In the genomic region with DNA sequence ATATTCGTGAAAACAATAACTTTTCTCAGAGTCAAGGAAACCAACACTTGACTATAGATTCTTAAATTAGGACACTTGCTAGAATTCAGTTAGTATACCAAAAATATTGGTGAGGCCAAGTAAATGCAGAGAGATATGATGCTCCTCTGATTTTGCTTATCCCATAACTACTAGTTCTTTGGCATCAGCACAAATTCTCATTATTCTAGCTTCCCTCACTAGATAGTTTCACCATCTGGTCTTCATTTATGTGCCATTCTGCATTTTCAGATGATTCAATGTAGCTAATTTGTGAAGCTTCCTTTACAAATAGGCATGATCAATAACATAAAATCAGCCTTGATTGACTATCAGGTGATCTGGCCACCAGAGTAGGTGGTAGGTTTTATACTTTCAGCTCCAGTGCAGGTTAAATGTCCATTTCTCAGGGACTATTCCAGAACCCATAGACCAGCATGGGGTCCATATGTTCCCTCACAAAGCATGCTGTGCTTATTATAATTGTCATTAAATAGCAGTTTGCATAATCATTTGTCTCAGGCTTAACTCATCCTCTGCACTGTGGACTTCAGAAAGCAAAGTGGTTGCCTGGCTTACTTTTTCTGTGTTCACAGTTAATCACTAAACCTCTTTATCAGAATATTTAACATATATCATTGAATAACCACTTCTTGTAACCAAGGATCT, we compare ENCODE assay signal across 17 mouse cellular contexts.
DNase-seq lines count a peak whose midpoint lies in the region; ATAC-seq and TF ChIP-seq lines count a peak whose summit lies in the region.
"Had no signal": no experiment of that assay in that cellular context is flagged by ENCODE, and none has a peak within 500 bp of the region (broad histone marks: within the 10 kb centered on the region; RNA-seq: fewer than 3 reads in every experiment).

No protein-coding gene starts in this region.

- no peaks in the 10 kb centered on the region for H3K9me3 ChIP-seq in embryonic facial prominence, embryonic 14.5 days (ENCODE audit: control insufficient read depth, low read length)
- no peaks in the 10 kb centered on the region for H3K9me3 ChIP-seq in embryonic facial prominence, embryonic 10.5 days
- H3K9me3 ChIP-seq: embryonic facial prominence, embryonic 12.5 days; midbrain, embryonic 13.5 days had no signal

- ATAC-seq in embryonic facial prominence, embryonic 14.5 days (ENCODE audit: low read depth), result no peak
- ATAC-seq: midbrain, embryonic 13.5 days had no signal

- H3K27ac ChIP-seq in embryonic facial prominence, embryonic 14.5 days (replicated peaks; ENCODE audit: low read depth, low read length), result no peak overlapping the region
- no peak overlapping the region for H3K27ac ChIP-seq in embryonic facial prominence, embryonic 10.5 days (replicated peaks)
- peak overlapping the region; percentile 75 for H3K27ac ChIP-seq in layer of hippocampus, adult 2 months
- H3K27ac ChIP-seq: embryonic facial prominence, embryonic 12.5 days; midbrain, embryonic 13.5 days had no signal

- no peaks in the 10 kb centered on the region for H3K27me3 ChIP-seq in embryonic facial prominence, embryonic 14.5 days (replicated peaks; ENCODE audit: control insufficient read depth, insufficient read depth, low read length)
- H3K27me3 ChIP-seq in embryonic facial prominence, embryonic 10.5 days (replicated peaks; ENCODE audit: low read depth, poor library complexity, severe bottlenecking), result no peaks in the 10 kb centered on the region
- H3K27me3 ChIP-seq: CH12.LX; embryonic facial prominence, embryonic 12.5 days; midbrain, embryonic 13.5 days had no signal

- H3K4me1 ChIP-seq in embryonic facial prominence, embryonic 14.5 days (ENCODE audit: control insufficient read depth, insufficient read depth, low read length), result no peaks in the 10 kb centered on the region
- no peaks in the 10 kb centered on the region for H3K4me1 ChIP-seq in embryonic facial prominence, embryonic 10.5 days
- H3K4me1 ChIP-seq: embryonic facial prominence, embryonic 12.5 days; midbrain, embryonic 13.5 days had no signal

- DNase-seq in embryonic facial prominence, embryonic 14.5 days (ENCODE audit: low spot score), result peak; percentile 9
- DNase-seq in embryonic facial prominence, embryonic 10.5 days (ENCODE audit: low spot score), result no peak
- DNase-seq in layer of hippocampus, adult 2 months (ENCODE audit: low spot score in 2 of 2), result peak; percentile 10 to 42
- no peak for DNase-seq in layer of hippocampus, postnatal 36 days
- peak; percentile 86 for DNase-seq in cerebellum, adult 9-10 months
- peak; percentile 13 for DNase-seq in layer of hippocampus, adult 9-11 months
- DNase-seq in thymus, postnatal 4 days, result no peak
- no peak for DNase-seq in frontal cortex, postnatal 14 days (ENCODE audit: low spot score in 2 of 2)
- DNase-seq: adrenal gland, postnatal 14 days; gastrocnemius, postnatal 14 days; heart, postnatal 10 days; liver; lung, adult 18-20 months; thymus, adult 18-20 months had no signal

- no peak overlapping the region for H3K9ac ChIP-seq in embryonic facial prominence, embryonic 14.5 days (ENCODE audit: low read depth, low read length)
- H3K9ac ChIP-seq: embryonic facial prominence, embryonic 12.5 days; midbrain, embryonic 13.5 days had no signal

- 79% methylated on average over 1 of the region's 1 CpGs for WGBS in embryonic facial prominence, embryonic 14.5 days
- WGBS in embryonic facial prominence, embryonic 10.5 days, result 80% methylated on average over 1 of the region's 1 CpGs

- no peak for TF ChIP-seq CTCF in layer of hippocampus, adult 2 months (conservative IDR thresholded peaks at IDR 0.05)

- H3K36me3 ChIP-seq in embryonic facial prominence, embryonic 14.5 days (ENCODE audit: control insufficient read depth, insufficient read depth, low read length), result no peaks in the 10 kb centered on the region
- H3K36me3 ChIP-seq in embryonic facial prominence, embryonic 10.5 days (replicated peaks), result no peaks in the 10 kb centered on the region
- H3K36me3 ChIP-seq: embryonic facial prominence, embryonic 12.5 days; midbrain, embryonic 13.5 days had no signal

- H3K4me3 ChIP-seq in embryonic facial prominence, embryonic 14.5 days (ENCODE audit: low read depth, low read length), result no peak overlapping the region
- no peak overlapping the region for H3K4me3 ChIP-seq in embryonic facial prominence, embryonic 10.5 days
- no peak overlapping the region for H3K4me3 ChIP-seq in layer of hippocampus, adult 2 months
- H3K4me3 ChIP-seq: embryonic facial prominence, embryonic 12.5 days; midbrain, embryonic 13.5 days had no signal

- no peak overlapping the region for H3K4me2 ChIP-seq in embryonic facial prominence, embryonic 14.5 days (ENCODE audit: low read depth, low read length)
- H3K4me2 ChIP-seq: embryonic facial prominence, embryonic 12.5 days; midbrain, embryonic 13.5 days had no signal

Comparison
In these comparisons a context has a peak if more than half of its experiments do, and no peak if none do; other contexts are left out.
1. DNase-seq: peak in embryonic facial prominence, embryonic 14.5 days (single experiment), layer of hippocampus, adult 2 months (2 of 2), cerebellum, adult 9-10 months (single experiment) and layer of hippocampus, adult 9-11 months (single experiment); none in embryonic facial prominence, embryonic 10.5 days (single experiment), layer of hippocampus, postnatal 36 days (0 of 2), thymus, postnatal 4 days (single experiment) and frontal cortex, postnatal 14 days (0 of 2).